Mouse (Mus musculus) cortical plate, adult 2 months (tissue): ENCODE results near the gene Evc.

Source experiments
- CTCF ChIP-seq: fragments of 200-500 bp; IDR thresholded peaks from 2 replicates; pipeline ENCODE4 v1.5.1; 2011; ENCODE audit warnings: mild to moderate bottlenecking, control low read depth, low read length; ENCODE audit not compliant: insufficient read depth; ENCODE audit errors: extremely low read depth
- POLR2A ChIP-seq: fragments of 200-500 bp; IDR thresholded peaks from 2 replicates; pipeline ENCODE4 v1.6.1; 2011; ENCODE audit warnings: mild to moderate bottlenecking, low read length, control low read depth; ENCODE audit not compliant: insufficient read depth; ENCODE audit errors: extremely low read depth

GRCm38 (mm10) chr5:37356027-37356426 is 19.3 kb upstream of the Evc start:
- no peak for TF ChIP-seq CTCF
- TF ChIP-seq POLR2A, result no peak
